Mouse (Mus musculus): ENCODE results near the gene Hhipl1.

Hhipl1 gene

GRCm38 (mm10) chr12:108315818-108316217 is 9.7 kb downstream of the Hhipl1 start:
- DNase-seq, result no peak

- no peak for DNase-seq
Measured at GRCm38 (mm10) chr12:108316655-108317054, 10.6 kb downstream of the Hhipl1 start.

- no peak for DNase-seq
Measured at GRCm38 (mm10) chr12:108317201-108317738, 11.2 kb downstream of the Hhipl1 start.

DNA sequence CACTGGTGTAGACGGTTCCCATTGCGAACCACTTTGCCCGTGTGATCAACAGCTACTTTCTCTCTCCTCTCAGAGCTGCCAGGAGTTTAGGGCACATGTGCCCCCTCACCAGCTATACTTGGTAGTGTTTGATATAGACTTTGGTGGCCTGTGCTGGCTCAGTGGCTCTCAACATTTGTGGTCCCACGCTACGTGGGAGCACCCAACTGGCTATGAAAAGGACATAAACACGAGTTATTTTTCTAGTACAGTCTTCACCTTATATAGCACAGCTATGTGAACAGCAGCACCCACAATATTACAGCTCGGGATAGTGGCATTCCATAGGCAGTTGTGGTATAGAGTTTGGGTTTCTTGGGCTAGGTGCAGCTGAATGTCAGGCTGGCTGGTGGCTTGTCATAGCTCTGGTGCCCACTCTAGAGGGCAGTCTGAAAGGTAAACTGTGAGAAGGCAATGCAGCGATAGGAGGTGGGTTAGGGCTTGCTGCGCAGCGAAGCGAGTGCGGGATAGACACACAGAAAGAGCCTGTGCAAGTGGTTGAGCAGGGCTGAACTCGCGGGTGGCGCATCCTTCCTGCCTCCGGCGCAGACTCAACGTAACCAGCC is 11.9 kb downstream of the Hhipl1 start:
- no peak for DNase-seq

GRCm38 (mm10) chr12:108318499-108318898 is 12.4 kb downstream of the Hhipl1 start:
- DNase-seq, result no peak

DNA sequence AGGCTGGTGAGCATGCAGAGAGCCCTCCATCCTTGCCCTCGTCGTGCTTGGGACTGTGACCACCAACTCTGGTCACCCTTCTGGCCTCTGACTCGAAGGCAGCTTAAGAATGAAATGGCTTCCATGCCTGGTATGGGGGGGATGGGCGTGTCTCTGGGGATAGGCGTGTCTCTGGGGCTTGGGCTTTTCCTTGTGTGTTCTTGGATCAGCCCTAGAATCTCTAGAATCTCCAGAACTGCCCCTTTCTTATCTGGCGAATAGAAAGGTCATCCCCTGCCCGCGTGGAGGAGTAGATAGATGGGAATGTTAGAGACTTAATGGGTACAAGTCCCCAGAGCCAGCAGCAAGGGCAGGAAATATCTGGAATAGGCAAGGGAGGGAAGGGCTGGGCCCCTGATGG is 14.0 kb downstream of the Hhipl1 start:
- no peak for DNase-seq

- DNase-seq, result no peak
Measured at GRCm38 (mm10) chr12:108326401-108326800, 20.3 kb downstream of the Hhipl1 start.

GRCm38 (mm10) chr12:108327889-108328491 is 21.9 kb downstream of the Hhipl1 start:
- peak in 1 of 2 experiments; percentile 17 for DNase-seq

GRCm38 (mm10) chr12:108333056-108333455 is 27.0 kb downstream of the Hhipl1 start:
- peak; percentile 86 to 91 for DNase-seq

- DNase-seq, result peak in 1 of 2 experiments; percentile 31
Measured at GRCm38 (mm10) chr12:108333481-108333882, 27.4 kb downstream of the Hhipl1 start.

GRCm38 (mm10) chr12:108333895-108334445 is 27.9 kb downstream of the Hhipl1 start, which contains the start of gene Cyp46a1:
Gene Cyp46a1 (plus strand): TSS chr12:108334381.
- DNase-seq, result peak; percentile 100

DNA sequence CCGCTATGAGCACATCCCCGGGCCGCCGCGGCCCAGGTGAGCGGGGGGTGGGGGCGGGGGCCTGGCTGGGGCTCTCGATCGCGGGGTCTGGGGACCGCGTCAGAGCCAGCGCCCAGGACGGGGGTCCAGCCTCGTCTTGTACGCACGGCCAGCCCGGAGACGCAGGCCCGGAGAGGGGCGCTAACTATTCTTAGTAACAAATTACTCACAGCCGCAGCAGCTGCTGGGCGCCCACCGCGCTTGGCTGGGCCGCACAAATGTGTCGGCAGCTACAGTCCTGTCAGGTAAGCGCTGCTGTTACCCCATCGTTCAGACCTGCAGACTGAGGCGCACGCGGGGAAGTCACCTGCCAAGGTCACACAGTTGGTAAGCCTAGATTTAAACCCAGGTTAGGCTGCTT is 28.5 kb downstream of the Hhipl1 start:
- peak in 1 of 2 experiments; percentile 14 for DNase-seq

- peak; percentile 15 to 73 for DNase-seq
Measured at GRCm38 (mm10) chr12:108338572-108339190, 32.6 kb downstream of the Hhipl1 start.

DNA sequence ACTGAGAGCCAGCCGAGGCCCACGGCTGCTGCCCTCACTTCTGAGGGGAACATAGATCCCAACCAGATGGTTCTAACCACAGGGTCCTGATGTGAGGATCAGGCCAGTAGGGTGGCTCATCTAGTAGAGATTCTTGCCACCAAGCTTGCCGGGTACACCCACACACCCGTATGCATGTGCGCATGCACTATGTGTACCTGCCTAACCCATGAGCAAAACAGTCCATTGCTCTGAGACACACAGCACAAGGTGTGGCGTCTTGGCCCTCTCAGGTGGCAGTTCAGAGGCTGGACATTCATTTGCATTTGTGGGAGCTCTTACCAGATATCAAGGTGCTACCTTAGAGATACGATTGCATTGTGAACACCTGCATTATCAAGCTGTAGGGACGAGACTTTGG is 42.1 kb downstream of the Hhipl1 start:
- DNase-seq, result no peak

- DNase-seq, result no peak
Measured at GRCm38 (mm10) chr12:108349026-108349425, 43.0 kb downstream of the Hhipl1 start.

GRCm38 (mm10) chr12:108350931-108351330 is 44.9 kb downstream of the Hhipl1 start:
- no peak for DNase-seq

- DNase-seq, result no peak
Measured at GRCm38 (mm10) chr12:108352371-108353136, 46.5 kb downstream of the Hhipl1 start.

- no peak for DNase-seq
Measured at GRCm38 (mm10) chr12:108354284-108354683, 48.2 kb downstream of the Hhipl1 start.

GRCm38 (mm10) chr12:108355271-108355670 is 49.2 kb downstream of the Hhipl1 start:
- no peak for DNase-seq

- DNase-seq, result no peak
Measured at GRCm38 (mm10) chr12:108355986-108356385, 49.9 kb downstream of the Hhipl1 start.

GRCm38 (mm10) chr12:108363796-108364195 is 57.7 kb downstream of the Hhipl1 start:
- peak; percentile 81 to 92 for DNase-seq

- peak; percentile 67 to 76 for DNase-seq
Measured at GRCm38 (mm10) chr12:108365340-108365739, 59.3 kb downstream of the Hhipl1 start.

DNA sequence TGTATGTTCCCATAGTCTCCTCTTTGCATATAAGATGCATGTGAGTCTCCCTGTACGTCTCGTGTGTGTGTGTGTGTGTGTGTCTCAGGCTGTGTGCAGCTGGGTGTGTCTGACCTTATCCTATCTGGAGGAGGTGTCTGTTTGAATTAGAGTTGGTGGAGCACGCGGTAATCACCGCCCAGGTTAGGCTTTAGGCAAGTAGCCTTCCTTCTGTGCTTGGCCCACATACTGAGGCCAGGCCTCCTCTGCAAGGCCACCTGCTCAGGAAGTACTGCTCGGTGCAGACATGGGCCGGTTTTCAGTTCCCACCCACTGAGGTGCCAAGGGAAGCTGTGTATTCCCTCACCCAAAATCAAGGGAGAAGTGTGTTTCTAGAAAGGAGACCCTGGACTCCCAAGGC is 59.8 kb downstream of the Hhipl1 start:
- no peak for DNase-seq

Data from kidney, postnatal 36 days (tissue).